In the genomic region with DNA sequence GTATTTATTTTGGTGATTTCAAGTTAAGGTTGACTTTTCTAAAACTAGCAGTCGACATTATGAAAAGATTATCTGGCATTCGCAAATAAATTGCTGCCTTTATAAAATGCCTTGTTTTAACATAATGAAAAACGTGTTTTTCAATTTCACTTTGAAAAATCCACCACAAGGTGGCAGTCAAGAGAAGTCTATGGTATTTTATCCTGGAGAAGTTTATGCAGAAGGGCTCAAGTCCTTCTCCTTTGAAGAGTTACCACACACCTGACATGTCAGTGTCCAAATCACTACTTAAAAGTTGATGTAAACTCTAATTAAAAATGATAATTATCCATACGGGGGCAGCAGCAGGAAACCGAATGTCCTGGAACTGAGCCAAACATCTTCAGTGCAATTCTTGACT, we compare ENCODE assay signal across 8 mouse cellular contexts.
DNase-seq lines count a peak whose midpoint lies in the region; ATAC-seq and TF ChIP-seq lines count a peak whose summit lies in the region.

No protein-coding gene starts in this region.

- no peak overlapping the region for H3K4me2 ChIP-seq in liver, embryonic 14.5 days (ENCODE audit: low read depth)
- no peak overlapping the region for H3K4me2 ChIP-seq in liver, embryonic 11.5 days

- no peak for TF ChIP-seq EP300 in liver, embryonic 14.5 days (IDR thresholded peaks at IDR 0.05; ENCODE audit: low read depth)

- H3K27me3 ChIP-seq in liver, embryonic 14.5 days (ENCODE audit: control insufficient read depth, insufficient read depth, low read length), result no peaks in the 10 kb centered on the region
- no peaks in the 10 kb centered on the region for H3K27me3 ChIP-seq in liver, embryonic 11.5 days (replicated peaks; ENCODE audit: control insufficient read depth, insufficient read depth, low read length)
- no peaks in the 10 kb centered on the region for H3K27me3 ChIP-seq in heart, embryonic 10.5 days (ENCODE audit: insufficient read depth, poor library complexity, severe bottlenecking)

- no peak overlapping the region for H3K4me3 ChIP-seq in liver, embryonic 14.5 days (ENCODE audit: insufficient read depth in 1 of 2, low read depth in 2 of 2, low read length in 2 of 2)
- H3K4me3 ChIP-seq in liver, embryonic 11.5 days (ENCODE audit: low read depth, low read length), result no peak overlapping the region
- no peak overlapping the region for H3K4me3 ChIP-seq in heart, embryonic 10.5 days

- no peaks in the 10 kb centered on the region for H3K36me3 ChIP-seq in liver, embryonic 14.5 days (replicated peaks; ENCODE audit: control insufficient read depth, insufficient read depth, low read depth)
- H3K36me3 ChIP-seq in liver, embryonic 11.5 days (ENCODE audit: control insufficient read depth, insufficient read depth, low read length), result no peaks in the 10 kb centered on the region
- no peaks in the 10 kb centered on the region for H3K36me3 ChIP-seq in heart, embryonic 10.5 days

- H3K4me1 ChIP-seq in liver, embryonic 14.5 days (replicated peaks; ENCODE audit: control insufficient read depth in 2 of 2, insufficient read depth in 2 of 2, low read length in 1 of 2), result no peaks in the 10 kb centered on the region
- no peaks in the 10 kb centered on the region for H3K4me1 ChIP-seq in liver, embryonic 11.5 days (replicated peaks; ENCODE audit: control insufficient read depth, insufficient read depth, low read length)
- H3K4me1 ChIP-seq in heart, embryonic 10.5 days, result no peaks in the 10 kb centered on the region

- DNase-seq in cerebellum, postnatal 10 days, result peak; percentile 46 to 77
- no peak for DNase-seq in cerebellum, adult 11 months
- no peak for DNase-seq in liver, embryonic 14.5 days (ENCODE audit: low read depth in 3 of 3, low spot score in 3 of 3)
- DNase-seq in liver, embryonic 11.5 days (ENCODE audit: low spot score), result no peak
- peak; percentile 12 for DNase-seq in embryo, embryonic 10 days (ENCODE audit: low spot score)
- no peak for DNase-seq in heart, embryonic 10.5 days (ENCODE audit: low spot score)

- H3K9ac ChIP-seq in liver, embryonic 14.5 days (replicated peaks), result no peak overlapping the region
- no peak overlapping the region for H3K9ac ChIP-seq in liver, embryonic 11.5 days (ENCODE audit: low read depth, low read length)

- no peak for ATAC-seq in liver, embryonic 14.5 days (ENCODE audit: insufficient read depth)
- no peak for ATAC-seq in liver, embryonic 11.5 days (replicated peaks; ENCODE audit: low FRiP score)
- peak; percentile 67 for ATAC-seq in megakaryocyte, adult 5-6 weeks (ENCODE audit: poor library complexity, severe bottlenecking)
- no peak for ATAC-seq in erythroblast, adult 5-6 weeks (replicated peaks; ENCODE audit: low FRiP score, poor library complexity, severe bottlenecking)

- TF ChIP-seq CTCF in liver, embryonic 14.5 days (IDR thresholded peaks at IDR 0.05; ENCODE audit: low read depth), result peak; percentile 12; the same call in 1 of the 2 replicates

- no peak overlapping the region for H3K27ac ChIP-seq in liver, embryonic 14.5 days
- H3K27ac ChIP-seq in liver, embryonic 11.5 days (ENCODE audit: low read depth, low read length), result no peak overlapping the region
- H3K27ac ChIP-seq in heart, embryonic 10.5 days, result no peak overlapping the region

- WGBS in liver, embryonic 14.5 days (ENCODE audit: insufficient replicate concordance), result 10% methylated on average over 5 of the region's 5 CpGs
- 20% methylated on average over 5 of the region's 5 CpGs for WGBS in liver, embryonic 11.5 days
- WGBS in heart, embryonic 10.5 days, result 16% methylated on average over 5 of the region's 5 CpGs

- no peaks in the 10 kb centered on the region for H3K9me3 ChIP-seq in liver, embryonic 14.5 days (ENCODE audit: control insufficient read depth, low read length)
- no peaks in the 10 kb centered on the region for H3K9me3 ChIP-seq in liver, embryonic 11.5 days (ENCODE audit: control insufficient read depth, low read length)
- no peaks in the 10 kb centered on the region for H3K9me3 ChIP-seq in heart, embryonic 10.5 days

Comparison
In these comparisons a context has a peak if more than half of its experiments do, and no peak if none do; other contexts are left out.
1. DNase-seq: peak in cerebellum, postnatal 10 days (2 of 2) and embryo, embryonic 10 days (single experiment); none in cerebellum, adult 11 months (single experiment), liver, embryonic 14.5 days (0 of 3), liver, embryonic 11.5 days (single experiment) and heart, embryonic 10.5 days (single experiment).